Mouse (Mus musculus) adrenal gland, postnatal 36 days (tissue): Measurements from ENCODE around the gene Rabac1. TPM values are rescaled to one million over a fixed set of nuclear protein-coding genes. Genes with fewer than 3 reads are reported as not detected.

Experiments used
- DNase-seq, 2 experiments: peaks; one replicate each; pipeline ENCODE4 v3.0.0; 2021; ENCODE audit warnings: mixed read lengths in 1 of 2
- long read RNA-seq, 2 experiments: library from polyadenylated mRNA; stranded (forward); transcript quantifications; one replicate each; pipeline ENCODE4 v2.0.0; 2021; ENCODE audit warnings: borderline sequencing depth in 2 of 2
- total RNA-seq, 2 experiments: library from RNA; stranded (reverse); gene quantifications; 2 replicates each; pipeline ENCODE4 v1.2.3; 2021

Gene Rabac1
- 100 to 1,000 TPM; 325 to 361 TPM for total RNA-seq
- long read RNA-seq, experiment 1, transcript Rabac1-203 (4 exons, 986 nt) = minor isoform, 8 of 293 reads
- long read RNA-seq, experiment 1, transcript Rabac1-201 (5 exons, 899 nt) = major isoform, 268 of 293 reads
- long read RNA-seq, experiment 1, partial matches to known transcripts = 5 of 293 reads
- long read RNA-seq, experiment 1, other reads (novel, unspliced or antisense) = 11 of 293 reads
- long read RNA-seq, experiment 2, transcript Rabac1-201 (5 exons, 899 nt) = major isoform, 139 of 148 reads
- long read RNA-seq, experiment 2, partial matches to known transcripts = 6 of 148 reads
- long read RNA-seq, experiment 2, other reads (novel, unspliced or antisense) = 0 of 148 reads

DNA sequence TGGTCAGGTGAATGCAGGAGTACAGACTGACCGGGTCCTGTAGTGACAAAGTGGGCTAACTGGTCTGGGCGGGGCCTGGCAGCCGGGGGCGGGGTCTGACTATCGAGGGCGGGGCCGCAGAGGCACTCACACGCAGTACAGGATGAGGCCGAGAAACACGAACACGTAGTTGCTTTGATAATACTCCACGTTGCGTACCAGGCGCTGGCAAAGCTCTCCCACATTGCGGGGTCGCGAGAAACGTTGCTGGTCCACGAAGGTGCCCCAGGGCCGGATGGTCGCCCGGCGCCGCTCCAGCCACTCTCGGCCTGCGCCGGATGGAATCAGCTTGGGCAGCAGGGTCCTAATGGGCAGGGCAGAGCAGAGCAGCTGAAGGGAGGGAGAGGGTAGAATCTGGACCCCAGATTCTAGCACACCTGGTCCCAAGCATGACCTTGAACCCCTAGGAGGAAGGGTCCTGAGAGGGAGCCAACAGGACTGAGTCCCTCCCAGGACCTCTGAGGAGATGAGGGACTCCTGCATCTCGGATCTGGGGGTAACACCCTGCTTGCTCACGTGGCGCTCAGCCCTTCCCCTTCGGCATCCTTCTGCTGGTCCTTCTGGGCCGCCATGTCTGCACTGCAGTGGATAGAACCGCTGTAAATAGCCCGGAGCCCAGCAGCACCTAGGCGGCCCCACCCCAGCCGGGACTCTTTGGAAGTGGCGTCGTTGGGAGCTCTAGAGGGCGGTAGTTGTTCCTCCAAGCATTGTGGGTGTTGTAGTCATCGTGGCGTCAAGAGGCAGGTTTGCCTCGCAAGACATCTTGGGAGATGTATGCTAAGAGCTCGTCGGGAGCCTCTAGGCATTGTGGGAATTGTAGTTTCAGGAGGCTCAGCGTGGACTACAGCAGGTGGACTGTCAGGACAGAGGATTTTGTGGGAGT lies at the start of gene Rabac1:
Rabac1 (minus strand) TSS at position 783 of the 922 bp plus-strand sequence.
- peak; percentile 91 to 93 for DNase-seq

- no peak for DNase-seq
Observed at GRCm38 (mm10) chr7:25011592-25011991, 39.0 kb upstream of the Rabac1 start.

DNA sequence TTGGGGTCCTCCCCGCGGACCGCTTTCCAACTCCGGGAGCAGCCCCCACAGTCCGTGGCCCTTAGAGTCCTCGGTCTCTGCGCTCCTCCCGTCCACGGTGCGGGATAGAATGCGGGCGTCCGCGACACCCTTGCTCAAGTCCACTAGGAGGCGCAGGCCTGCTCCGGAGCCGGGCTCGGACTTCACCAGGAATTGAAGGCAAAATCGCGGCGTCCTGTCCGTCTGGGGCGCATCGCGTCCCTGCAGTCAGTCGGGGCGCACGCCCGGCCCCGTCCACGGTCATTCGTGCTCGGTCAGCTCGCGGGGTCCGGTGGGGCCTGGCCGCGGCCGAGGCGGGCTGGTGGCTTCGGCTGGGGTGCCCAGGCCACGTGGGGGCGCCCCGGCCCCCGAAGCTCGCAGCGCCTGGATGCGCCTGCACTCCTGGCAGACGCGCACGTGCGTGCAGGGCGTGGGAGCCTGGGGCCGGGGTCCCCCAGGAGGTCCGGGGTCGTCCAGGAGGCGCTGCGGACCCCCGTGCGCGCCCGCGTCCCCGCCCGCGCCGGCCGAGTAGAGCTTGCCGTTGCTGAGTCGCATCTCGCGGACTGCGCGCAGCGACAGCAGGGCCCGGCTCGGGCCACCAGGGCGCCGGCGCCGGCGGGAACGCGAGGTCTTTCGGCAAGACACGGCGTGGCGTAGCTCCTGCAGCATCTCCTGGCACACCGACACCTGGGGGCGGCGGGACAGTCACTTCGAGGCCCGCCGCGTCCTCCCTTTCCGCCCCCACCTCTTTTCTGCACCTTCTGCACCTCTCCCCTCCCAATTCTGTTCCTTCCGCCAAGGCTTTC lies 37.7 kb upstream of the Rabac1 start:
- DNase-seq = peak; percentile 57 to 72

- no peak for DNase-seq
Observed at GRCm38 (mm10) chr7:25009099-25009700, 36.6 kb upstream of the Rabac1 start.

DNA sequence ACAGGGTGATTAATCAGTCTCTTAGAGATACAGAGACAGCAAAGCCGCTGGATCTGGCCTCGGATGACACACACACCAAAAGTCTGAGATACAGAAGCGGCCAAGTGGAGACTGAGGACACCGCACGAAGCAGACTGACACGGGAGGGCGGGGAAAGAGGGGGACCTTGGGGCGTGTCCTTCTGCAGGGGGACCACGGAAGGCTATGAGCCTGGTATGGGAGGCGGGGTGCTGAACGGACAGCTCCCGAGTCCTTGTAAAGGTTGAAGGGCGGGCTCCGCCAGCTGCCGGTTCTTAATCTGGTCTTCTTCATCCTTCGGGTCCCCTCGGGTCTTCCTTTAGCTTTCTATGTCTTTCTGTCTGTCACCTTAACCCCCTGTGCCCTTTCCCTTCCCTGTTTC lies 36.1 kb upstream of the Rabac1 start:
- peak; percentile 91 for DNase-seq

DNA sequence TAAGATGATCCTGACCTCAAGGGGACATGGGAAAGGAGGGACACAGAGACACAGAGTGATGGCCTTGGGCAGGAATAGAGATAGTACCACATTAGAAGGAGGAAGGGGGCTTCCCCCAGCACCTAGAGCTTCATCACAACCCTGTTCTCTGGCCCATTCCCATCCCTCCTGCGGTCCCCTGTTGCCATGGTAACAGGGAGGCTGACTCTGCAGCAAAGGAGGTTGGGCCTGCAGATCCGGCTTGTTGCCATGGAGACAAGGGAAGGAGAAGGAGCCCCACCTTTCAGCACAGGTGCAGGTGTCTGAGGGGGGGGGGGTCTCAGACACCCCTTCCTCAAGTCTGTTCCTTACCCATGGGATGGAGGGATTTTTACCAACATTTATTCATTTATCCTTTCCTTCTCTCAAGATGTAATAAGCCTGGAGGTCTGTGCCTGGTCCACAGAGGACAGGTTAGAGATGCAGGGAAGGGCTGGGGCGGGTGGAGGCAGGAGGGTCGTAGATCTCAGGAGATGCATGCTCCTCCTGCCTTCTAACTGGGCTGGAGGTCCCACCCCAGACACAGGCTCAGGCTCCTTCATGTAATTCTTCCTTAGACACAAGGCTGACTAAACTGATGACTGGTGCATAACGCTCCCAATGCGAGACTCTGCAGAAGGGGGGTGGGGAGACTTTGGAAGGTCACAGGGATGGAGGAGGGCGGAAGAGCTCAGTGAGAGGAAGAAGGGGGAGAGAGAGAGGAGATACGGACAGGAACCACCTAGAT lies 35.2 kb upstream of the Rabac1 start:
- peak in 1 of 2 experiments; percentile 38 for DNase-seq

GRCm38 (mm10) chr7:25006586-25007364 lies 34.2 kb upstream of the Rabac1 start:
- peak; percentile 63 to 82 for DNase-seq

DNA sequence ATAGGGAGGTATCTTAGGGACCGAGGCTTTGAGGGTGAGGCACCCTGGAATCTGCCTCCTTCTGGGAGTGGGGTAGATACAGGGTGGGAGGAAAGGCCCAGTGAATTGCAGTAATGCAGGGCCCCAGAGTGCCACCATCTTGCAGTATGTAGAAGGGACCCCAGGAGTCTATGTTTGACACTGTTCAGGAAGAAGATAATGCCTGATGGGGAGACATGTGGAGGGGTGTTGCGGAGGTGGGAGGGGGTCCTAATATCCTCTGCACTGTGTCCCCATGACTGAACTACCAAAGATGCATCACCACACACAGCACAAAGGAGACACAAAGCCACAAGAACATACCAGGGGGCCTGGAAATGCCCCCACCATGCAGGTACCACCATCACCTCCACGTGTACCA lies 33.6 kb upstream of the Rabac1 start:
- no peak for DNase-seq

- peak; percentile 86 to 88 for DNase-seq
Observed at GRCm38 (mm10) chr7:25005421-25006065, 33.0 kb upstream of the Rabac1 start, which contains the start of gene Atp1a3. Gene Atp1a3, minus strand, starts transcription at chr7:25005958.

DNA sequence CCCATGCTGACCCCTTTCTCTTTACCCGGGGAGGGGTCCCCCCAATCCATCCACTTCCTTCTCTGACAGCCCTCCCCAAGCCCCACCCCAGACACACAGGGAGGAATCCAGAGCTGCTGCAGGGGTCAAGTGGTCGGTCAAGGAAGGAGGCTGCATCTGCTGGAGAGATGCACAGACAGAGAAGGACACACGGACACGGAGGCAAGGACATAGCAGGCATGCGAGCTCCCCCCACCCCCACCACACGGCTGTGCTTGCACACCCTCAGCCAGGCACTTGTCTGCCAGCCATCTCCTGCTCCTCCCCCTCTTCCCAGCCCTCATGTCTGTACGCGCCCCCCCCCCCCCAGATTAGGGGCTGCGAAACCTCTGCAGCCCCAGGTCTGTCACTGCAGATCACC lies 32.3 kb upstream of the Rabac1 start:
- DNase-seq = no peak

- no peak for DNase-seq
Observed at GRCm38 (mm10) chr7:25003820-25004388, 31.4 kb upstream of the Rabac1 start.

- DNase-seq = no peak
Observed at GRCm38 (mm10) chr7:25003291-25003690, 30.7 kb upstream of the Rabac1 start.

GRCm38 (mm10) chr7:25000711-25001110 lies 28.2 kb upstream of the Rabac1 start:
- no peak for DNase-seq

GRCm38 (mm10) chr7:25000211-25000610 lies 27.7 kb upstream of the Rabac1 start:
- DNase-seq = no peak

DNA sequence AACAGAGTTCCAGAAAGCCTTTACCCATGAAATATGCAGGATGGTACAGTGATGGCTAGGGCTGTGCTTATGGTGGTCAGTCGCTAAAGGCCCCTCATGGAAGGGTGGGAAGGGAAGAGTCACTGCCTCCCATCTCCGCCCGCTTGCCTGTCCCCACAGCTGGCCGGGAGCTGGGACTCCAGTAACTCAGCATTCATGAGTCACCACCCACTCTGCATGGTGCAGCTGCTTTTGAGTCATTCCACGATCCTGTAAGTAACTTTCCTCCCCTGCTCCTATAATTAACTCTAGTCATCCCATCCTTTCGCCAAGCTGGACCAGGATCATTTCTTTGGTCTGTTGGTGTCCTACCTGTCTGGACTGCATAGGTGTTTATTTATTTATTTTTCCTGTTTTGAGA lies 20.5 kb upstream of the Rabac1 start:
- peak; percentile 40 to 53 for DNase-seq

GRCm38 (mm10) chr7:24990478-24990877 lies 17.9 kb upstream of the Rabac1 start:
- no peak for DNase-seq

- peak; percentile 75 to 77 for DNase-seq
Observed at GRCm38 (mm10) chr7:24987941-24988340, 15.4 kb upstream of the Rabac1 start.

- DNase-seq = no peak
Observed at GRCm38 (mm10) chr7:24985799-24986198, 13.2 kb upstream of the Rabac1 start.

DNA sequence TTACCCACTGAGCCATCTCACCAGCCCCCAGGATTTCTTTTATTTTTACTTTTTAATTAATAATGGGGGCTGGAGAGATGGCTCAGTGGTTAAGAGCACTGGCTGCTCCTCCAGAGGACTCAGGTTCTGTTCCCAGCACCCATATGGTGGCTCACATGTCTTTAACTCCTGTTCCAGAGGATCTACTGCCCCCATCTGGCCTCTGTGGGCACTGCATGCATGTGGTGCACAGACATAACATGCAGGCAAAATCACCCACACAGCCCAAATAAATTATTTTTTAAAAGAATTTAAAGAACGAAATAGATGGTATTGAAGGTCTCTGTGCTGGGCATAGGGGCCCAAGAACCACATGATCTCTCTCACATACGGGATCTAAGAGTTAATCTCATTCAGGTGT lies 11.8 kb upstream of the Rabac1 start:
- no peak for DNase-seq
